Mouse (Mus musculus) stomach, embryonic 14.5 days (tissue): ENCODE data around the gene Kcnk16. TPM values are rescaled to one million over a fixed set of nuclear protein-coding genes. Genes with fewer than 3 reads are reported as not detected.

Source experiments
- ATAC-seq: fragments of 200-750 bp; cut with Nextera tagmentation; 2 replicates; pipeline ENCODE4 v1.8.0; 2017; ENCODE audit warnings: low read depth, moderate TSS enrichment; ENCODE audit not compliant: insufficient number of reproducible peaks, insufficient read depth, low FRiP score
- H3K27ac ChIP-seq: fragments of 300-500 bp; sonication (generic); 2 replicates; pipeline ENCODE4 v1.5.1; 2014; ENCODE audit warnings: mild to moderate bottlenecking, low read length, moderate library complexity, mixed read lengths
- H3K27me3 ChIP-seq: fragments of 300-500 bp; sonication (generic); 2 replicates; pipeline ENCODE4 v1.6.1; 2014; ENCODE audit warnings: low read length, control low read depth, mixed read lengths; ENCODE audit not compliant: control insufficient read depth, insufficient read depth
- H3K36me3 ChIP-seq: fragments of 300-500 bp; sonication (generic); 2 replicates; pipeline ENCODE4 v1.6.1; 2014; ENCODE audit warnings: mild to moderate bottlenecking, control low read depth, low read length, moderate library complexity, mixed read lengths; ENCODE audit not compliant: control insufficient read depth, insufficient read depth
- H3K4me1 ChIP-seq: fragments of 300-500 bp; sonication (generic); 2 replicates; pipeline ENCODE4 v1.6.1; 2014; ENCODE audit warnings: low read length, control low read depth, mixed read lengths; ENCODE audit not compliant: control insufficient read depth, insufficient read depth
- H3K4me2 ChIP-seq: fragments of 300-500 bp; sonication (generic); replicated peaks from 2 replicates; pipeline ENCODE4 v1.6.1; 2014; ENCODE audit warnings: low read depth, low read length, control low read depth
- H3K4me3 ChIP-seq: fragments of 300-500 bp; sonication (generic); 2 replicates; pipeline ENCODE4 v1.5.1; 2014; ENCODE audit warnings: low read depth, low read length, control low read depth
- H3K9ac ChIP-seq: fragments of 300-500 bp; sonication (generic); replicated peaks from 2 replicates; pipeline ENCODE4 v1.6.1; 2014; ENCODE audit warnings: low read depth, mild to moderate bottlenecking, control low read depth, low read length, moderate library complexity, mixed read lengths
- H3K9me3 ChIP-seq: fragments of 300-500 bp; sonication (generic); 2 replicates; pipeline ENCODE4 v1.6.1; 2016; ENCODE audit warnings: low read depth, low read length, control low read depth; ENCODE audit not compliant: control insufficient read depth
- WGBS: fragments of 180-500 bp; shearing (Covaris S2); extraction: QIAGEN DNeasy Blood & Tissue Kit; methylation state at CpG from one replicate; pipeline ENCODE4 v1.1.7; 2014; 5-methylcytosine and 5-hydroxymethylcytosine counted together
- polyA plus RNA-seq: library from polyadenylated mRNA; unstranded; fragments of >200 nt; fragmentation: Nextera tagmentation; extraction: Ambion mirVana; gene quantifications from 2 replicates; pipeline ENCODE4 v1.2.1, GENCODE M21; 2014

Kcnk16 gene
- polyA plus RNA-seq, 1 experiment from 2014 or later = 4.6 TPM

GRCm38 (mm10) chr14:20243158-20243557, 25.8 kb downstream of the Kcnk16 start:
- no peak for ATAC-seq
- Histone ChIP-seq H3K4me1 (no peaks in the 10 kb centered on the region), H3K36me3 (no peaks in the 10 kb centered on the region), H3K4me3 (no peak overlapping the region), H3K9me3 (no peaks in the 10 kb centered on the region), H3K27ac (no peak overlapping the region), H3K4me2 (no peak overlapping the region), H3K27me3 (no peaks in the 10 kb centered on the region), H3K9ac (no peak overlapping the region)
- 62% methylated on average over 3 of the region's 3 CpGs for WGBS

GRCm38 (mm10) chr14:20242454-20242853, 26.5 kb downstream of the Kcnk16 start:
- 72% methylated on average over 8 of the region's 8 CpGs for WGBS
- Histone ChIP-seq H3K27ac (no peak overlapping the region), H3K27me3 (no peaks in the 10 kb centered on the region), H3K4me2 (no peak overlapping the region), H3K4me1 (no peaks in the 10 kb centered on the region), H3K9ac (no peak overlapping the region), H3K4me3 (no peak overlapping the region), H3K36me3 (no peaks in the 10 kb centered on the region), H3K9me3 (no peaks in the 10 kb centered on the region)
- no peak for ATAC-seq

GRCm38 (mm10) chr14:20234403-20234802, 34.6 kb downstream of the Kcnk16 start:
- Histone ChIP-seq H3K27ac (no peak overlapping the region), H3K4me3 (no peak overlapping the region), H3K9me3 (no peaks in the 10 kb centered on the region), H3K9ac (no peak overlapping the region), H3K4me2 (no peak overlapping the region), H3K36me3 (no peaks in the 10 kb centered on the region), H3K4me1 (0 out of 2 replicates have a peak, but pooled peaks cover 3% of the 10 kb centered on the region), H3K27me3 (no peaks in the 10 kb centered on the region)
- 90% methylated on average over 2 of the region's 2 CpGs for WGBS
- no peak for ATAC-seq

GRCm38 (mm10) chr14:20233016-20233980, 35.7 kb downstream of the Kcnk16 start:
- WGBS = 64% methylated on average over 11 of the region's 11 CpGs
- no peak for ATAC-seq

GRCm38 (mm10) chr14:20230063-20230491, 38.9 kb downstream of the Kcnk16 start:
- Histone ChIP-seq H3K4me3 (no peak overlapping the region), H3K9me3 (no peaks in the 10 kb centered on the region), H3K4me2 (no peak overlapping the region), H3K9ac (no peak overlapping the region), H3K4me1 (0 out of 2 replicates have a peak, but pooled peaks cover 3% of the 10 kb centered on the region), H3K36me3 (no peaks in the 10 kb centered on the region), H3K27me3 (no peaks in the 10 kb centered on the region), H3K27ac (no peak overlapping the region)
- no peak for ATAC-seq
- 76% methylated on average over 7 of the region's 7 CpGs for WGBS

More at GRCm38 (mm10) chr14:20233016-20233980, 35.7 kb downstream of the Kcnk16 start:
- H3K27ac ChIP-seq = no peak overlapping the region
- no peak overlapping the region for H3K4me2 ChIP-seq
- H3K27me3 ChIP-seq = no peaks in the 10 kb centered on the region
- no peaks in the 10 kb centered on the region for H3K9me3 ChIP-seq
- H3K4me3 ChIP-seq = no peak overlapping the region
- no peaks in the 10 kb centered on the region for H3K36me3 ChIP-seq
- no peak overlapping the region for H3K9ac ChIP-seq
- H3K4me1 ChIP-seq = 0 out of 2 replicates have a peak, but pooled peaks cover 3% of the 10 kb centered on the region

- Histone ChIP-seq H3K9me3 (no peaks in the 10 kb centered on the region), H3K4me3 (no peak overlapping the region), H3K27me3 (no peaks in the 10 kb centered on the region), H3K9ac (no peak overlapping the region), H3K4me1 (0 out of 2 replicates have a peak, but pooled peaks cover 3% of the 10 kb centered on the region), H3K27ac (no peak overlapping the region), H3K4me2 (no peak overlapping the region), H3K36me3 (no peaks in the 10 kb centered on the region)
- WGBS = 65% methylated on average over 6 of the region's 6 CpGs
- no peak for ATAC-seq
Measured at GRCm38 (mm10) chr14:20229437-20229836, 39.6 kb downstream of the Kcnk16 start.

- H3K27ac ChIP-seq = no peak overlapping the region
- WGBS = 54% methylated on average over 4 of the region's 4 CpGs
Measured at GRCm38 (mm10) chr14:20228336-20228735, 40.7 kb downstream of the Kcnk16 start.

GRCm38 (mm10) chr14:20226982-20227381, 42.0 kb downstream of the Kcnk16 start:
- H3K4me3 ChIP-seq = no peak overlapping the region
- no peaks in the 10 kb centered on the region for H3K36me3 ChIP-seq
- H3K9ac ChIP-seq = no peak overlapping the region
- no peaks in the 10 kb centered on the region for H3K9me3 ChIP-seq
- ATAC-seq = no peak
- no peaks in the 10 kb centered on the region for H3K4me1 ChIP-seq
- WGBS = 51% methylated on average over 2 of the region's 2 CpGs
- H3K4me2 ChIP-seq = no peak overlapping the region
- H3K27ac ChIP-seq = no peak overlapping the region
- no peaks in the 10 kb centered on the region for H3K27me3 ChIP-seq

More at GRCm38 (mm10) chr14:20228336-20228735, 40.7 kb downstream of the Kcnk16 start:
- Histone ChIP-seq H3K9ac (no peak overlapping the region), H3K4me1 (0 out of 2 replicates have a peak, but pooled peaks cover 3% of the 10 kb centered on the region), H3K9me3 (no peaks in the 10 kb centered on the region), H3K36me3 (no peaks in the 10 kb centered on the region), H3K4me2 (no peak overlapping the region), H3K27me3 (no peaks in the 10 kb centered on the region), H3K4me3 (no peak overlapping the region)
- ATAC-seq = no peak
